Mouse (Mus musculus) forebrain, embryonic 13.5 days (tissue): Measurements from ENCODE around the gene Atp8b3. TPM values are rescaled to one million over a fixed set of nuclear protein-coding genes. Genes with fewer than 3 reads are reported as not detected.

Source experiments
- ATAC-seq: fragments of 200-750 bp; cut with Nextera tagmentation; 2 replicates; pipeline ENCODE4 v1.8.0; 2017
- H3K27ac ChIP-seq: fragments of 300-500 bp; sonication (generic); 2 replicates; pipeline ENCODE4 v1.5.1; 2015; ENCODE audit warnings: inconsistent platforms, mild to moderate bottlenecking, moderate library complexity
- H3K27me3 ChIP-seq: fragments of 300-500 bp; sonication (generic); 2 replicates; pipeline ENCODE4 v1.6.1; 2015; ENCODE audit warnings: mild to moderate bottlenecking, inconsistent platforms
- H3K36me3 ChIP-seq: fragments of 300-500 bp; sonication (generic); 2 replicates; pipeline ENCODE4 v1.6.1; 2015; ENCODE audit warnings: mild to moderate bottlenecking, inconsistent platforms; ENCODE audit not compliant: poor library complexity, severe bottlenecking
- H3K4me1 ChIP-seq: fragments of 300-500 bp; sonication (generic); 2 replicates; pipeline ENCODE4 v1.6.1; 2015; ENCODE audit warnings: inconsistent platforms
- H3K4me2 ChIP-seq: fragments of 300-500 bp; sonication (generic); 2 replicates; pipeline ENCODE4 v1.6.1; 2015; ENCODE audit warnings: inconsistent platforms, mild to moderate bottlenecking, moderate library complexity
- H3K4me3 ChIP-seq: fragments of 300-500 bp; sonication (generic); 2 replicates; pipeline ENCODE4 v1.5.1; 2015; ENCODE audit warnings: mild to moderate bottlenecking, inconsistent platforms
- H3K9ac ChIP-seq: fragments of 300-500 bp; sonication (generic); 2 replicates; pipeline ENCODE4 v1.6.1; 2015; ENCODE audit warnings: mild to moderate bottlenecking, inconsistent platforms
- H3K9me3 ChIP-seq: fragments of 300-500 bp; sonication (generic); replicated peaks from 2 replicates; pipeline ENCODE4 v1.6.1; 2016; ENCODE audit warnings: inconsistent platforms
- WGBS: fragments of 180-500 bp; shearing (Covaris S2); methylation state at CpG from one replicate; pipeline ENCODE4 v1.1.7; 2015; 5-methylcytosine and 5-hydroxymethylcytosine counted together
- polyA plus RNA-seq: library from polyadenylated mRNA; unstranded; fragments of >200 nt; fragmentation: Nextera tagmentation; extraction: Ambion mirVana; gene quantifications from 2 replicates; pipeline ENCODE4 v1.2.1, GENCODE M21; 2015

Atp8b3 gene
- polyA plus RNA-seq, 1 experiment from 2014 or later, result 0.36 TPM

DNA sequence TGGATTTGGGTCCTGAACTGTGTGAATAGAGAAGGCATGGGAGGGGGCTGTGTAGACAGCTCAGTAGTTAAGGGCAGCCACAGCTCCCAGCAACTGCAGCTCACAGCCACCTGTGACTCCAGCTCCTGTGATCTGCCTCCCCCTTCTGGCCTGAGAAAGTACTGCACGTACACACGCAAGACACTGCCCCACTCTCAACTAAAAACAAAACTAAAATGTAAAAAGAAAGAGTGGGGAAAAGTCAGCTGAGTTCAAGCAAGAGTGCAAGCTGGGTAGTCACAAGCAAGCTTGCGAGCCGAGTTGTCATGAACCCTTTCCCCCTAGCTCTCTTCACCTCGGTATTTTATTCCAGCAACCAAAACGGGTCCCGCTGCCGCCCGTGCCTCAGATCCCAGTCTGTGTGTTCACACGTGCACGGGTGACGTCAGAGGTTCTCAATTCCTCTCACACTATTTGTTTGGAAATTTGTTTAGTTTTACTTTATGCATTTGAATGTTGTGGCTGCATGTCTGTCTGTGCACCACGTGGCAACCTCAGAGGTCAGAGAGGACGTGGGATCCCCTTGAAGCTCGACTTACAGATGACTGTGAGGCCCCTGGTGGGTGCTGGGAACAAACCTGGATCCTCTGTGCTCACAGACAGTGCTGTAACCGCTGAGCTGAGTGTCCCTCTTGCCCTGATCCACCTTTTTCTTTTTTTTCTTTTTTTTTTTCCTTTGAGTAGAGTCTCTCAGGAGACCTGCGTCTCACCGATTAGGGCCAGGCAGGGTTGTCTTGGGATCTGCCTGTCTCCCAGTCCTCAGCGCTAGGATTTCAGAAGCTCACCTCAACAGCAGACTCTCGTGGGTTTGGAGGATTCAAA lies 29.3 kb downstream of the Atp8b3 start:
- ATAC-seq, result peak; percentile 75; the same call in 1 of the 2 replicates
- Histone ChIP-seq H3K9ac (peak overlapping the region; percentile 0; the same call in 1 of the 2 replicates), H3K27ac (no peak overlapping the region), H3K4me3 (peak overlapping the region; percentile 26), H3K36me3 (no peaks in the 10 kb centered on the region), H3K27me3 (peaks cover 71% of the 10 kb centered on the region), H3K4me1 (peaks cover 8% of the 10 kb centered on the region; the same call in 1 of the 2 replicates), H3K4me2 (peak overlapping the region; percentile 58), H3K9me3 (no peaks in the 10 kb centered on the region)
- WGBS, result 10% methylated on average over 20 of the region's 20 CpGs

DNA sequence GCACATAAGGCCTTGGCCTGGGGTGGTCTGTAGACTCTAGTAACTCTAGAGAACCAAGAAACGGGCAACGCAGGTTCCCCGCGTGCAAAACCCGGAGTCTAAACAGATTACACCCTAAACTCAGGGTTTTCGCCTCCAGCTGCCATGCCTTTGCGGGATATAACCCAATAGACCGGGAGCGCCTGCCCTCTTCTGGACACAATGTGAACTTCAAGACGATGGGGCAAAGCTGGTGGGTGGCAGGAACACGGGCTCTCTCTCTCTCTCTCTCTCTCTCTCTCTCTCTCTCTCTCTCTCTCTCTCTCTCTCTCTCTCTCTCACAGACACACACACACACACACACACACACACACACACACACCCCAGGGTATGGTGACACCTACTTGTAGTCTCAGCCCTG lies 32.7 kb downstream of the Atp8b3 start:
- H3K9ac ChIP-seq, result no peak overlapping the region
- H3K9me3 ChIP-seq, result no peaks in the 10 kb centered on the region
- H3K36me3 ChIP-seq, result no peaks in the 10 kb centered on the region
- no peak overlapping the region for H3K4me3 ChIP-seq
- ATAC-seq, result 0 out of 2 replicates have a peak, but pooled peaks have one; percentile 64
- H3K27me3 ChIP-seq, result peaks cover 75% of the 10 kb centered on the region
- no peak overlapping the region for H3K4me2 ChIP-seq
- WGBS, result 2% methylated on average over 11 of the region's 11 CpGs
- peaks cover 5% of the 10 kb centered on the region; the same call in 1 of the 2 replicates for H3K4me1 ChIP-seq
- no peak overlapping the region for H3K27ac ChIP-seq

DNA sequence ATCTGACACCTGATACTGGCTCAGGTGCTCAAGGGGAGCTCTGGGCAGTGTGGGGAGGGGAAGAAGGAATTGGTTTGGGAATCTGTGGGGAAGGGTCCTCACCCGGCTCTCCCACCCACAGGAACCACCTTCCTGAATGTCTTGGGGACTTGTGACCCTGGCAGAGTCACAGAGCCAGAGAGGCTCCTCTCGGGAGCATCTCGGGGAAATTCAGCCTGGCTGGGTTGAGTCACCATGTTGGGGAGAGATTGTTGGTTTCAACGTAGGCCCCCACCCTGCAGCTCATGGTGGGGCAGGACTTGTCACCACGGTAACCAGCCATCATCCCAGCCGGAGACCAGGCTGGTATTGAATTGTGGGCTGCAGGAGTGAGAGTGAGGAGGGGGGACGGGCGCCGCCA lies 34.2 kb downstream of the Atp8b3 start:
- Histone ChIP-seq H3K9me3 (no peaks in the 10 kb centered on the region), H3K4me1 (peaks cover 3% of the 10 kb centered on the region; the same call in 1 of the 2 replicates), H3K27me3 (peaks cover 81% of the 10 kb centered on the region), H3K36me3 (no peaks in the 10 kb centered on the region), H3K4me3 (no peak overlapping the region), H3K9ac (no peak overlapping the region), H3K4me2 (no peak overlapping the region), H3K27ac (no peak overlapping the region)
- no peak for ATAC-seq
- 2% methylated on average over 6 of the region's 9 CpGs for WGBS

DNA sequence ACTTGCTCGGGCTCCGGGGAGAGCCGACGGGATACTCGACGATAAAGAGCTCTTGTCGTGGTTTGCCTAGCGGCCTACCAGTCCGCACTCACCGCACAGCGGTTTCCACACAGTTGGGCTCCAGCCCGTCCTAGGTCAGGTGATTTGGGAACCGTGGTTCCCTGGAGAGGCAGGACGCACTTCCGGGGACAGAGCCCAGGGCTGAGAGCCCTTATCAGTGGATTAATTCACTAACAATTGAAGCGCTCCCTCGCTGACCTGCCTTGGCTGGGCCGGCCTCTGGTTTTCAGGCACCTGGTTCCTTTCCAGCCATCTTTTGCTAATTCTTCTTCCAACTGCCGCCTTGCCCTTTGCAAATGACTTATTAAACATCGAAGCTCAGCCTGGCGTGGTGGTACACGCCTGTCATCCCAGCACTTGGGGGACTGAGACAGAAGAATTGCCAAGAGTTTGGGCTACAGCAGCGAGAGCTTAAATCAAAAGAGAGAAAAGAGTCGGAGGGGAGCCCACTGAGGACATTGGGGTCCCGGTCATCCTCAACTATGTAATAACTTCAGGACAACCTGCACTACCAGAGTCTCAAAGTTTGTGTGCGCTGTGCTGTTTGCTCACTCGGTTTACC lies 35.2 kb downstream of the Atp8b3 start:
- Histone ChIP-seq H3K4me1 (no peaks in the 10 kb centered on the region), H3K9me3 (no peaks in the 10 kb centered on the region), H3K27me3 (peaks cover 88% of the 10 kb centered on the region), H3K36me3 (no peaks in the 10 kb centered on the region), H3K4me2 (no peak overlapping the region), H3K9ac (no peak overlapping the region), H3K4me3 (no peak overlapping the region), H3K27ac (no peak overlapping the region)
- 1% methylated on average over 27 of the region's 27 CpGs for WGBS
- no peak for ATAC-seq

DNA sequence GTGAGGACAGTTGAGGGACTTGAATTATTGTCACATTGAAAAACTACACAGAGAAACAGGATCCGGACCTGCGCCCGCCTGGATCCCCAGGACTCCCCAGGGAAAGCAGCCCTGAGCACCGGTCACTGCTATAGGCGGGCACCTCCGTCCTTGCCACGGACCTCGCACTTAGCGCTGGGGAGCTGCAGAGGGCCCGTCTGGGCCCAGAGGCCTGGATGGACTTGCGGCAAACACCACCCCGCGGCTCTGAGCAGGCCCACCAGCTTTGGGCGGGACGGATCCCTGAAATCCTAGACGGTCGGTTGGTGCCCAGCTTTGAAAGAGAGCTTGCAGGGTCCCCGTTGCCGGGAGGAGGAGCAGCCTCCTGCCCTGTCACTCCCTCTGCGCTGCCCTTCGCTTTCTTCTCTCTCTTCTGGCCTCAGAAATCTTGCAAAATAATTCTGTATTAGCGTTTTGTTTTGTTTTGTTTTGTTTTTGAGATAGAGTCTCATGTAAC lies 36.1 kb downstream of the Atp8b3 start:
- no peak for ATAC-seq

DNA sequence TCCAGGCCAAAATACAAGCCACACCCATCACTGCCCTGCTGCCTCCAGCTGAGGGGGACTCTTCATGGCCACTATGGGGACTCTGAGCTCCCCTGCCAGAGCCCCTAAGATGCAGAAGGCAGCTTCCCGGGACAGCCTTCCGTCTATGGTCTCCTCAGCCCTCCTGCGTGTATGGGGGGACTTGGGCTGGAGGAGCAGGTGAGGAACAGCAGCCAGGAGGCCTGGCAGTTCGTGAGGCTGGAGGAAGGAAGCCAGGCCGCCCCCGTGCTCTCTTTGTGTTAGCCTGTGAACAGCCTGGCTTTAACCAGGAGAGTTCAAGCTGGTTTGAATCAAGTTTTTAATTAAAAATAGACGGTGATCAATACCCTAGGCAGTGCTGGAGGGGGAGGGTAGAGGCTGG lies 36.6 kb downstream of the Atp8b3 start:
- Histone ChIP-seq H3K36me3 (no peaks in the 10 kb centered on the region), H3K27me3 (peaks cover 93% of the 10 kb centered on the region), H3K9me3 (no peaks in the 10 kb centered on the region), H3K9ac (no peak overlapping the region), H3K4me3 (no peak overlapping the region), H3K4me2 (no peak overlapping the region), H3K27ac (no peak overlapping the region), H3K4me1 (no peaks in the 10 kb centered on the region)
- 1% methylated on average over 7 of the region's 7 CpGs for WGBS
- no peak for ATAC-seq

More for the DNA sequence above, 36.1 kb downstream of the Atp8b3 start:
- no peak overlapping the region for H3K27ac ChIP-seq
- no peaks in the 10 kb centered on the region for H3K36me3 ChIP-seq
- H3K4me2 ChIP-seq, result no peak overlapping the region
- peaks cover 92% of the 10 kb centered on the region for H3K27me3 ChIP-seq
- no peak overlapping the region for H3K9ac ChIP-seq
- H3K4me3 ChIP-seq, result no peak overlapping the region
- H3K4me1 ChIP-seq, result no peaks in the 10 kb centered on the region
- under 1% methylated on average over 22 of the region's 22 CpGs for WGBS
- no peaks in the 10 kb centered on the region for H3K9me3 ChIP-seq

DNA sequence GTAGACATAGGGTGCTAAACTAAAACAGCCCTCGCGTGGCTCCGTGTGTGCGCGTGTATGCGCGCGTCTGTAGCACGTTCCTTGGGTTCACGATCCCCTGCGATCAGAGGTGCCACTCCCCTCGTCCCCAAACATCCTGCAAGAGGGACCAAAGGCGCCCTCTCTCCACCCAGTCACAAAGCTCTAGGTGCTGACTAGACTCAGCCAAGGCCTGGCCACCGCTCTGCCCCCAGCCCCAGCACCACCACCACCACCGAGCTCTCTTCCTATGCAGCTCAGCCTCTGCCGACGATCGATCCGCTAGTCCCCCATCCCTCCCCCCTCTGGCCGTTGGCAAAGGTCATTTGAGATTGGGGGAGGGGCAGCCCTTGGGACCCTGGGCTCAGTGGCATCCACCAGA lies 42.5 kb downstream of the Atp8b3 start:
- H3K36me3 ChIP-seq, result no peaks in the 10 kb centered on the region
- H3K27me3 ChIP-seq, result peaks cover 100% of the 10 kb centered on the region
- no peaks in the 10 kb centered on the region for H3K9me3 ChIP-seq
- ATAC-seq, result no peak
- H3K4me3 ChIP-seq, result peak overlapping the region; percentile 41; the same call in 1 of the 2 replicates
- H3K4me2 ChIP-seq, result no peak overlapping the region
- under 1% methylated on average over 20 of the region's 20 CpGs for WGBS
- H3K9ac ChIP-seq, result no peak overlapping the region
- peaks cover 22% of the 10 kb centered on the region for H3K4me1 ChIP-seq
- no peak overlapping the region for H3K27ac ChIP-seq

DNA sequence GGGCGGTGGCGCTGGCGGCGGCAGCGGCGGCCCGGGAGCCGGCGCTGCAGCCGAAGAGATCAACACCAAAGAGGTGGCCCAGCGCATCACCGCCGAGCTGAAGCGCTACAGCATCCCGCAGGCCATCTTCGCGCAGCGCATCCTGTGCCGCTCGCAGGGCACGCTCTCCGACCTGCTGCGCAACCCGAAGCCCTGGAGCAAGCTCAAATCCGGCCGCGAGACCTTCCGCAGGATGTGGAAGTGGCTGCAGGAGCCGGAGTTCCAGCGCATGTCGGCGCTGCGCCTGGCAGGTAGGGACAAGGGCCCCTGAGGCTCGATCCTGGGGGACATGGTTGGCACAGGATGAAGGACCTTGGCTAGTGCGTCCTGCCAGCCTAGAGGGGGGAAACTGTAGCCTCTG lies 43.0 kb downstream of the Atp8b3 start:
- Histone ChIP-seq H3K4me1 (peaks cover 22% of the 10 kb centered on the region), H3K4me3 (peak overlapping the region; percentile 41), H3K27me3 (peaks cover 100% of the 10 kb centered on the region), H3K4me2 (peak overlapping the region; percentile 72), H3K36me3 (no peaks in the 10 kb centered on the region), H3K27ac (no peak overlapping the region), H3K9me3 (no peaks in the 10 kb centered on the region), H3K9ac (peak overlapping the region; percentile 34; the same call in 1 of the 2 replicates)
- no peak for ATAC-seq
- under 1% methylated on average over 35 of the region's 35 CpGs for WGBS

DNA sequence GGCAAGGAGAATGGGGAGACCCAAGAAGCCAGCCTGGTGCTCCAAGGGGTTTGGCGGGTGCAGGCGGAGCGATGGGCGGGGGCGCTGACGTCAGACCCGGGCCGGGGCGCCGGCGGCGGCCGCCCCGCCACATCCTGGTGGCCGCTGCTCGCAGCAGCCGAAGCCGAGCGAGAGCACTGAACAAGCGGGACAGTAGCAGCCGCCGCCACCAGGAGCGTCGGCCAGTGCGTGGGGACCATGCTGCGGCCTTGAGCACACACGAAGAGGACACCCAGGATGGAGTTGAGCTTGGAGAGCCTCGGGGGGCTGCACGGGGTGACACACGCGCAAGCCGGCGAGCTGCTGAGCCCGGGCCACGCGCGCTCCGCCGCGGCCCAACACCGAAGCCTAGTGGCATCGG lies 44.2 kb downstream of the Atp8b3 start, which contains the start of gene Onecut3:
TSS of gene Onecut3 (plus strand) at position 104 of the 400 bp plus-strand sequence.
- no peaks in the 10 kb centered on the region for H3K9me3 ChIP-seq
- H3K27ac ChIP-seq, result no peak within 1 kb of the TSS
- H3K36me3 ChIP-seq, result no peaks in the 10 kb centered on the region
- WGBS, result under 1% methylated on average over 42 of the region's 42 CpGs
- peak within 1 kb of the TSS; percentile 72 for H3K4me2 ChIP-seq
- peak; percentile 59 for ATAC-seq
- peaks cover 100% of the 10 kb centered on the region for H3K27me3 ChIP-seq
- peak within 1 kb of the TSS; percentile 41 for H3K4me3 ChIP-seq
- H3K4me1 ChIP-seq, result peaks cover 22% of the 10 kb centered on the region
- peak within 1 kb of the TSS; percentile 55 for H3K9ac ChIP-seq

DNA sequence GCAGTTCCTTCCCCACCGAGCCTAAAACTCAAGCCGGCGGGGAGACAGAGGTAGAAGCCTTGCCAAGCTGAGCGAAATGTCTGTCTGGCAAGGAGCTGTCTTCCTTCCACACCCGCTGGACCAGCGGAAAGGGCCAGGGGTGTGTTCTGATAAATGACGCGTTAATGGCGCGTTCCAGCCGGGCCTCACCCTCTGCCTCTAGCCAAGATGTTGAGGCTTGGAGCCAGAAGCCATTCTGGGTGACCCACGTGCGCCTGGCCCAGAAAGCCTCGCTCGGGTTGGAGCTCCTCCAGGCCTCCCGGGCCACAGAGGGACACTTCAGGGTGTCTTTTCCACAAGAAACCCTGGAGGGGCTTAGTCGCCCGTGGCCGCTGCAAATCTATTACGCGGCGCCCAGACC lies 48.9 kb downstream of the Atp8b3 start:
- Histone ChIP-seq H3K27ac (no peak overlapping the region), H3K9ac (no peak overlapping the region), H3K27me3 (peaks cover 93% of the 10 kb centered on the region), H3K4me3 (no peak overlapping the region), H3K4me1 (peaks cover 7% of the 10 kb centered on the region), H3K36me3 (no peaks in the 10 kb centered on the region), H3K9me3 (no peaks in the 10 kb centered on the region; the same call in 1 of the 2 replicates), H3K4me2 (no peak overlapping the region)
- no peak for ATAC-seq
- 0% methylated on average over 22 of the region's 22 CpGs for WGBS

DNA sequence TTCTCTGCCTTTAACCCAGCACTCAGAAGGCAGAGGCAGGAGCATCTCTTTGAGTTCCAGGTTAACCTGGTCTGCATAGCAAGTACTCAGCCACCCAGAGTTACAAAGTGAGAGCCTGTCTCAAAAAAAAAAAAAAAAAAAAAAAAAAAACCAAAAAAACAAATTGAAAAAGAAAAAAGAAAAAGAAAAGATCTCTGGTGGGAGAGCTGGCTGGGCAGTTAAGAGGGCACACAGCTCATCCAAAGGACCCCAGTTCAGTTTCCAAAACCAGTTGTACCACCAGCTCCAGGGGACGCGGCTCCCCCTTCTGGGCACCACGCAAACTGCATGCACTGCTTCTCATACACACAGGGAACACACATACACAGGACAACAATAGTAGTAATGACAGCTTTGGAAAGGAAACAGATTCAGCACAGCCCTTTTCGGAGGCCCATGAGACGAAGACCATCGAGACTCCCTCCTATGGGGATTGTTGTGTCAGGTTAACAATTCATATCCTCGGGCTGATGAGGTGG lies 52.0 kb downstream of the Atp8b3 start:
- ATAC-seq, result no peak
- Histone ChIP-seq H3K27me3 (peaks cover 86% of the 10 kb centered on the region), H3K4me3 (no peak overlapping the region), H3K9me3 (no peaks in the 10 kb centered on the region; the same call in 1 of the 2 replicates), H3K27ac (no peak overlapping the region), H3K36me3 (no peaks in the 10 kb centered on the region), H3K9ac (no peak overlapping the region), H3K4me2 (no peak overlapping the region), H3K4me1 (peaks cover 3% of the 10 kb centered on the region; the same call in 1 of the 2 replicates)
- 84% methylated on average over 7 of the region's 7 CpGs for WGBS

DNA sequence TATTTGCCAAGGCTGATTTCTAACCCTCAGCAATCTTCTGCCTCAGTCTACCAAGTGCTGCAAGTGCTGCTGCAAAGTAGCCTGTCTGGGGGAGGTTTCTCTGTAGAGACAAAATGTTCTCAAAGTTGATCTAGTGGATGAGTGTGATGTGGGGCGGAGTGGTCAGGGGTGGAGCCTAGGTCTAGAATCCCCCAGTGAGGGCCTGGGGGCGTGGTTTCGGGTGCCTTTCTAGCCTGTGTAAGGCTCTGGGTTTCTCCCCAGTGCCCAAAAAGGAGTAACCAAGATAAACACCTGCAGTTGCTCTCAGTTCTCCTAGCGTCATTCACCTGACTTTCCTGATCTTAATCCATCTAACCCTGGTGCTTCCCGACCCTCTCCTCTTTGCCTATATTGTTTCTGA lies 57.9 kb downstream of the Atp8b3 start:
- Histone ChIP-seq H3K27ac (no peak overlapping the region), H3K27me3 (peaks cover 45% of the 10 kb centered on the region), H3K4me2 (no peak overlapping the region), H3K9me3 (no peaks in the 10 kb centered on the region), H3K4me1 (peaks cover 9% of the 10 kb centered on the region; the same call in 1 of the 2 replicates), H3K36me3 (no peaks in the 10 kb centered on the region), H3K9ac (no peak overlapping the region), H3K4me3 (no peak overlapping the region)
- ATAC-seq, result no peak
- WGBS, result 12% methylated on average over 4 of the region's 5 CpGs
